Mouse (Mus musculus) neutrophil, adult 5-6 weeks (primary cell): Measurements from ENCODE around the gene Pax7. TPM values are rescaled to one million over a fixed set of nuclear protein-coding genes. Genes with fewer than 3 reads are reported as not detected.
A peak's percentile ranks its signal among the peaks of the same experiment; 100 is the strongest.

Experiments
- ATAC-seq: fragments of 151-379, 151-347 bp; 2 replicates; pipeline ENCODE4 v1.8.0; 2017; ENCODE audit warnings: mild to moderate bottlenecking, moderate TSS enrichment; ENCODE audit not compliant: insufficient number of reproducible peaks, poor library complexity, low FRiP score, severe bottlenecking; ENCODE audit errors: extremely low read depth
- total RNA-seq: library from RNA; stranded (forward); fragments of 200-1000 nt; gene quantifications from 2 replicates; pipeline ENCODE4 v1.2.3, GENCODE M21; 2017

Gene Pax7
- total RNA-seq, 1 experiment from 2014 or later = not detected

- no peak for ATAC-seq
Observed at GRCm38 (mm10) chr4:139819411-139820030, 13.8 kb downstream of the Pax7 start.

GRCm38 (mm10) chr4:139818163-139818562 lies 15.2 kb downstream of the Pax7 start:
- no peak for ATAC-seq

- peak; percentile 53 for ATAC-seq
Observed at GRCm38 (mm10) chr4:139813371-139813960, 19.9 kb downstream of the Pax7 start.

- ATAC-seq = no peak
Observed at GRCm38 (mm10) chr4:139811901-139812300, 21.4 kb downstream of the Pax7 start.

GRCm38 (mm10) chr4:139811475-139811874 lies 21.9 kb downstream of the Pax7 start:
- ATAC-seq = no peak

- ATAC-seq = no peak
Observed at GRCm38 (mm10) chr4:139810762-139811438, 22.4 kb downstream of the Pax7 start.

- no peak for ATAC-seq
Observed at GRCm38 (mm10) chr4:139809381-139809820, 23.9 kb downstream of the Pax7 start.

- no peak for ATAC-seq
Observed at GRCm38 (mm10) chr4:139807820-139808219, 25.5 kb downstream of the Pax7 start.

- no peak for ATAC-seq
Observed at GRCm38 (mm10) chr4:139807191-139807808, 26.0 kb downstream of the Pax7 start.

GRCm38 (mm10) chr4:139804896-139805295 lies 28.4 kb downstream of the Pax7 start:
- no peak for ATAC-seq

- ATAC-seq = no peak
Observed at GRCm38 (mm10) chr4:139803981-139804380, 29.3 kb downstream of the Pax7 start.

GRCm38 (mm10) chr4:139799436-139800100 lies 33.8 kb downstream of the Pax7 start:
- no peak for ATAC-seq

GRCm38 (mm10) chr4:139797344-139797743 lies 36.0 kb downstream of the Pax7 start:
- no peak for ATAC-seq

GRCm38 (mm10) chr4:139796115-139796514 lies 37.2 kb downstream of the Pax7 start:
- no peak for ATAC-seq

GRCm38 (mm10) chr4:139791168-139791567 lies 42.2 kb downstream of the Pax7 start:
- no peak for ATAC-seq

GRCm38 (mm10) chr4:139789772-139790171 lies 43.6 kb downstream of the Pax7 start:
- ATAC-seq = no peak

- ATAC-seq = no peak
Observed at GRCm38 (mm10) chr4:139782926-139783467, 50.3 kb downstream of the Pax7 start.

GRCm38 (mm10) chr4:139771125-139771631 lies 62.1 kb downstream of the Pax7 start:
- ATAC-seq = no peak

- no peak for ATAC-seq
Observed at GRCm38 (mm10) chr4:139767823-139768222, 65.5 kb downstream of the Pax7 start.
